Mouse (Mus musculus) liver, postnatal 0 days (tissue): ENCODE measurements around the gene Ccdc88a. TPM values are rescaled to one million over a fixed set of nuclear protein-coding genes. Genes with fewer than 3 reads are reported as not detected.
A peak's percentile ranks its signal among the peaks of the same experiment; 100 is the strongest.

Experiments
- ATAC-seq: fragments of 200-750 bp; cut with Nextera tagmentation; 2 replicates; pipeline ENCODE4 v1.8.0; 2017; ENCODE audit warnings: mild to moderate bottlenecking, moderate library complexity
- DNase-seq: peaks from one replicate; pipeline ENCODE4 v3.0.0-alpha.2; 2016
- H3K27ac ChIP-seq: fragments of 300-500 bp; sonication (generic); 2 replicates; pipeline ENCODE4 v1.5.1; 2014; ENCODE audit warnings: antibody characterized with exemption, moderate library complexity, mild to moderate bottlenecking, low read depth
- H3K27me3 ChIP-seq: fragments of 300-500 bp; sonication (generic); 2 replicates; pipeline ENCODE4 v1.6.1; 2014; ENCODE audit warnings: low read length, control low read depth, mixed read lengths; ENCODE audit not compliant: insufficient read depth
- H3K36me3 ChIP-seq: fragments of 300-500 bp; sonication (generic); replicated peaks from 2 replicates; pipeline ENCODE4 v1.6.1; 2014; ENCODE audit warnings: mild to moderate bottlenecking, control low read depth, low read length, moderate library complexity, mixed read lengths; ENCODE audit not compliant: insufficient read depth
- H3K4me1 ChIP-seq: fragments of 300-500 bp; sonication (generic); 2 replicates; pipeline ENCODE4 v1.6.1; 2014; ENCODE audit warnings: antibody characterized with exemption, mild to moderate bottlenecking, control low read depth; ENCODE audit not compliant: insufficient read depth
- H3K4me2 ChIP-seq: fragments of 300-500 bp; sonication (generic); 2 replicates; pipeline ENCODE4 v1.6.1; 2014; ENCODE audit warnings: low read depth, mild to moderate bottlenecking, low read length, moderate library complexity, mixed read lengths
- H3K4me3 ChIP-seq: fragments of 300-500 bp; sonication (generic); 2 replicates; pipeline ENCODE4 v1.5.1; 2014; ENCODE audit warnings: low read depth, low read length
- H3K9ac ChIP-seq: fragments of 300-500 bp; sonication (generic); replicated peaks from 2 replicates; pipeline ENCODE4 v1.6.1; 2014; ENCODE audit warnings: mild to moderate bottlenecking, moderate library complexity
- H3K9me3 ChIP-seq: fragments of 300-500 bp; sonication (generic); 2 replicates; pipeline ENCODE4 v1.6.1; 2016; ENCODE audit warnings: mild to moderate bottlenecking, control low read depth, low read length, mixed read lengths
- CTCF ChIP-seq: sonication (generic); IDR thresholded peaks from 2 replicates; pipeline ENCODE4 v1.5.1; 2016; ENCODE audit warnings: antibody characterized with exemption, low read depth
- EP300 ChIP-seq: IDR thresholded peaks from 2 replicates; pipeline ENCODE4 v1.6.1; 2016; ENCODE audit warnings: antibody characterized with exemption, low read depth, mild to moderate bottlenecking
- WGBS: fragments of 180-500 bp; shearing (Covaris S2); extraction: QIAGEN DNeasy Blood & Tissue Kit; methylation state at CpG from one replicate; pipeline ENCODE4 v1.1.7; 2014; ENCODE audit not compliant: insufficient replicate concordance; 5-methylcytosine and 5-hydroxymethylcytosine counted together
- polyA plus RNA-seq: library from polyadenylated mRNA; unstranded; fragments of >200 nt; fragmentation: Nextera tagmentation; extraction: Ambion mirVana; gene quantifications from 2 replicates; pipeline ENCODE4 v1.2.1, GENCODE M21; 2015

Ccdc88a gene
- polyA plus RNA-seq, 1 experiment from 2014 or later = 3.3 TPM

- DNase-seq (no peak), ATAC-seq (no peak)
- peak overlapping the region; percentile 89 for H3K4me3 ChIP-seq
- H3K27me3 ChIP-seq = no peaks in the 10 kb centered on the region
- peak overlapping the region; percentile 70; the same call in 1 of the 2 replicates for H3K27ac ChIP-seq
- 6% methylated on average over 2 of the region's 2 CpGs for WGBS
- peaks cover 31% of the 10 kb centered on the region for H3K36me3 ChIP-seq
- H3K4me1 ChIP-seq = peaks cover 16% of the 10 kb centered on the region
- H3K9ac ChIP-seq = peak overlapping the region; percentile 92
- H3K9me3 ChIP-seq = no peaks in the 10 kb centered on the region
- no peak for TF ChIP-seq CTCF
- no peak for TF ChIP-seq EP300
- H3K4me2 ChIP-seq = peak overlapping the region; percentile 81
These were observed 173.3 kb downstream of the Ccdc88a start for GRCm38 (mm10) chr11:29546762-29547161.

- TF ChIP-seq EP300 (no peak), CTCF (no peak)
- Histone ChIP-seq H3K9me3 (no peaks in the 10 kb centered on the region), H3K4me1 (peaks cover 16% of the 10 kb centered on the region), H3K27me3 (no peaks in the 10 kb centered on the region), H3K27ac (peak overlapping the region; percentile 70), H3K4me3 (peak overlapping the region; percentile 89), H3K9ac (peak overlapping the region; percentile 92), H3K4me2 (peak overlapping the region; percentile 81), H3K36me3 (peaks cover 29% of the 10 kb centered on the region)
- no peak for DNase-seq
- peak; percentile 38 for ATAC-seq
- 1% methylated on average over 27 of the region's 27 CpGs for WGBS
These were observed 173.8 kb downstream of the Ccdc88a start for GRCm38 (mm10) chr11:29547249-29547751.

DNA sequence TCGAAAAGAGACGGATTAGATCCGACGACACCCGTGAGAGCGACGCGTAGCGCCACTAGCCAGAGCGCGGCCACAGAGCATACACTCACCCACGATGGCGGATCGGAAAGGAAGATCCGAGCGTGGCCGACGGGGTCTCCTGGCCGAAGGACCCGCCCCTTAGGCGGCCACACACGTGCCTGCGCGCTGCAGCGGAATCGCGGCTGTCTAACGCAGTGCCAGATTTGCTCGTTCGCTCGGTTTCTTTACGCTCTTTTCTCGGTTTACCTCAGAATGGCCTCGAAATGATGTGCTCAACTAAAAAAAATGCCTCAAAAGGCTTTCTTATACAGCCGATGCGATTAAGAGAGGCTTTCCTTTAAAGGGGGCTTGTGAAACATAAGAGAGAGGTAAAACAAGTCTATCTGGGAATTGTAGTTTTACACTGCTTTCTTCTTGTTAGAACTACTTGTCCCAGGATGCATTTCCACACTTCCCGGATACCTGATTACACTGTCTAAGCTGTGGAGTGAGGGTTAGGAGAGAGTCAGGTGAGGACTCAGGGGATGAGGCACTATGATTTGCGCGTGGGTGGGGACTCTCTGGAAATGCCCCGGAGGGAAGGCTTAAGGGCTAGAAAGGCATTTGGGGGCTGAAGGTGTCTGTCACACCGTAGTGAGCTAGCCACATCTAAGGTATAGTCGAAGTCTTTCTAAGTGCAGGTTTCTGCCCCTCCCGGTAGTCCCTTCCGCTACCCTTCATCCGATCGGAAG is 174.5 kb downstream of the Ccdc88a start, which contains the start of the genes Clhc1 and Rps27a:
Gene Clhc1, plus strand, starts transcription at position 199 of the 752 bp plus-strand sequence.
Gene Rps27a, minus strand, starts transcription at position 358 of the 752 bp plus-strand sequence.
- WGBS = under 1% methylated on average over 46 of the region's 46 CpGs
- 0 out of 2 replicates have a peak, but pooled peaks have one; percentile 17 for TF ChIP-seq CTCF
- peak; percentile 81; the same call in 1 of the 2 replicates for TF ChIP-seq EP300
- Histone ChIP-seq H3K9ac (peak within 1 kb of the TSS; percentile 92), H3K4me3 (peak within 1 kb of the TSS; percentile 89), H3K4me2 (peak within 1 kb of the TSS; percentile 81), H3K9me3 (no peaks in the 10 kb centered on the region), H3K36me3 (peaks cover 26% of the 10 kb centered on the region), H3K4me1 (peaks cover 16% of the 10 kb centered on the region), H3K27me3 (no peaks in the 10 kb centered on the region), H3K27ac (peak within 1 kb of the TSS; percentile 70)
- DNase-seq = peak; percentile 95
- ATAC-seq = peak; percentile 98

DNA sequence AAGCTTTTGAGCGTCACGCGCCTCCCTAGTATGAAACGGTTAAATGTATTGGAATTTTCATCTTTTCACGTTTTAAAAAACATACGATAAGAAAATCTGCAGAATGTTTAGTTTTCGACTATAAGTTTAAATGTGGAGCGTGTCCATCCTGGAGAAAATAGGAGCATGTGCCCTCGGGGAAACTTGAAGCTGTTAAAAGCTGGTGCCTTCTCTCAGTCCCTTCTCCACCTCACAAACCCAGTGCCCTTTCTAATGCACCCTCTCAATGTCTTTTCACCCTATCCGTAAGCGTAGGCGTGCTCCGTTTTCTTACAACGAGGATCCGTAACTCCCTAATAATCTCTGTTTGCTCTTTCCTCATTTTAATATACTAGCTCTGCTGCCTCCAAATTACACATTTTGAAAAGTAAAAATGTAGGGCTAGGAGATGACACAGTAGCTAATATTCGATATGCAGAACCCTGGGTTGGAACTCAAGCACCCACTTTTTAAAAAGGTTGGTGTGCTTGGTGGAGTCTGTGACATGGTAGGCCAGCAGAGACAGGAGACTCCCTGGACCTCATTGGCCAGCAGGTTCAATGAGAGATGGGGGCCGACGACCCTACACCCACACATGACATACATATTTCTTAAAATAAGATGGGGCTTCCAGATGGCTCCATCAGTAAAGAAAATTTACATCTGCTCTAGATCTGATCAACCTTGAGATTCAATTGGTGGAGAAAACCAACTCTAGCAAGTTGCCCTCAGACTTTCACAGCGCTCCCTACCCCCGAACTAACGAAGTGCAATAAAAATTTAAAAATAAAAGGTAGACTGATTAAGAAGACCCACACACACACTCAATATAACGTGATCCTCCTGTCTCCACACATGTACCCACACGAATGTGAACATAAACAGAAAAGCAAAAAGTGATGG is 175.3 kb downstream of the Ccdc88a start:
- no peak for ATAC-seq
- Histone ChIP-seq H3K9ac (peak overlapping the region; percentile 92), H3K36me3 (peaks cover 22% of the 10 kb centered on the region), H3K27me3 (no peaks in the 10 kb centered on the region), H3K4me2 (peak overlapping the region; percentile 81), H3K4me3 (peak overlapping the region; percentile 89), H3K27ac (peak overlapping the region; percentile 70), H3K9me3 (no peaks in the 10 kb centered on the region), H3K4me1 (peaks cover 16% of the 10 kb centered on the region)
- WGBS = 17% methylated on average over 23 of the region's 23 CpGs
- DNase-seq = no peak
- TF ChIP-seq CTCF = no peak
- TF ChIP-seq EP300 = no peak

DNA sequence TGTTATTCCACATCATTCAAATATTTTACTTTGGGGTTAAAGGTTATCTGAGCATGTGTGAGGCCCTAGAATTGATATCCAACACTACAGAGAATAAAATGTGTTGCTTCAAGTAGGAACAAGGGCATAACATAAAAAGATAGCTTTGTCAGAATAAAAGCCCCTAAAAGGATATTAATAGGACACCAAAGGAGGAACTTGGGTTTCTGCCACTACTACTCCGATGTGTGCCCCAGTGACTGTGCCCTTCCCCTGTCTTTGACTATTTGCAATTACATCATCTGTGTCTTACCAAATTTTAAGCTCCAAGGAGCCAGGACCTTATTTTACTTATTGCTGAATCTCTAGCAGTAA is 175.9 kb downstream of the Ccdc88a start:
- no peak for TF ChIP-seq EP300
- no peak for TF ChIP-seq CTCF
- Histone ChIP-seq H3K4me3 (no peak overlapping the region), H3K27me3 (no peaks in the 10 kb centered on the region), H3K9me3 (no peaks in the 10 kb centered on the region), H3K4me2 (no peak overlapping the region), H3K36me3 (peaks cover 16% of the 10 kb centered on the region), H3K9ac (no peak overlapping the region), H3K4me1 (peaks cover 16% of the 10 kb centered on the region), H3K27ac (no peak overlapping the region)
- ATAC-seq = no peak
- WGBS = 31% methylated on average over 1 of the region's 1 CpGs
- no peak for DNase-seq

Other genes starting within 250 kb of the Ccdc88a start
- gene Pnpt1, start 242.9 kb upstream of the Ccdc88a start, polyA plus RNA-seq = 14.3 and 15.9 TPM in 2 replicates
- 27.6 and 30.9 TPM in 2 replicates for gene Ppp4r3b, start 200.8 kb upstream of the Ccdc88a start, polyA plus RNA-seq
- 12.7 and 14.9 TPM in 2 replicates for gene Cfap36, start 126.2 kb upstream of the Ccdc88a start, polyA plus RNA-seq
- 19.4 and 23.0 TPM in 2 replicates for gene Prorsd1, start 141.4 kb downstream of the Ccdc88a start, polyA plus RNA-seq
- gene Mtif2, start 152.8 kb downstream of the Ccdc88a start, polyA plus RNA-seq = 20.2 and 21.2 TPM in 2 replicates
- gene Clhc1, start 174.3 kb downstream of the Ccdc88a start, polyA plus RNA-seq = not detected in 2 replicates
- gene Rps27a, start 174.5 kb downstream of the Ccdc88a start, polyA plus RNA-seq = 684 and 729 TPM in 2 replicates